Mouse (Mus musculus) ES-E14 (cell line): ENCODE measurements around the gene Krtap4-2.
"Not testable (repeated sequence)": the region's sequence is repeated elsewhere in the genome, so short reads cannot be mapped to it uniquely, and the experiment has no call there.

Source experiments
- CHD2 ChIP-seq: IDR thresholded peaks from 2 replicates; pipeline ENCODE4 v1.6.1; 2014; ENCODE audit warnings: mild to moderate bottlenecking, low read depth, low read length, inconsistent platforms
- HCFC1 ChIP-seq: IDR thresholded peaks from 2 replicates; pipeline ENCODE4 v1.6.1; 2012; ENCODE audit warnings: low read length, inconsistent platforms, borderline replicate concordance; ENCODE audit not compliant: insufficient read depth
- MAFK ChIP-seq: IDR thresholded peaks from 2 replicates; pipeline ENCODE4 v1.6.1; 2014; ENCODE audit warnings: mild to moderate bottlenecking, low read depth, low read length, inconsistent platforms; ENCODE audit not compliant: insufficient read depth
- ZC3H11A ChIP-seq: IDR thresholded peaks from 2 replicates; pipeline ENCODE4 v1.6.1; 2012; ENCODE audit warnings: low read depth, mild to moderate bottlenecking, inconsistent platforms, low read length, borderline replicate concordance
- ZNF384 ChIP-seq: IDR thresholded peaks from 2 replicates; pipeline ENCODE4 v1.6.1; 2012; ENCODE audit warnings: low read depth, low read length, inconsistent platforms

DNA sequence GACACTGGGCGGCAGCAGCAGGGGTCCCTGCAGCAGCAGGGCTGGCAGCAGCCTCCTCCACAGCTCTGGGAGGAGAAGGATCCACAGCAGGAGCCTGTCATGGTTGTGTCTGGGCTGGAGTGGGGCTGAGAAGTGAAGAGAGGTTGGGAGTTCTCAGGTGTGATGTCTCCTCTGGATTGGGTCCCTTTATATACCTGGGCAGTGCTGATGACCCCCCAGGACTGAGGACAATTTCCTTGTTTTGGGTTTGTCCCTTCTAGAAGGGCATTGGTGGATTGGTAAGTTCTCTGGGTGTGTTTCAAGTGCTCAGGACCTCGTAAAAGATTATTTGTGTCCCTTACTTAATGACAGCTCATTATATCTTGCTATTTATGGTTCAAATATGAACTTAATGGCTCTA lies 24.8 kb downstream of the Krtap4-2 start, which contains the start of gene Gm11937:
- not testable (repeated sequence) for TF ChIP-seq ZC3H11A, CHD2, HCFC1, MAFK, ZNF384
